Mouse (Mus musculus) hindbrain, embryonic 16.5 days (tissue): ENCODE data around the gene Ulk4. TPM values are rescaled to one million over a fixed set of nuclear protein-coding genes. Genes with fewer than 3 reads are reported as not detected.

ENCODE experiments used
- ATAC-seq: fragments of 200-750 bp; cut with Nextera tagmentation; 2 replicates; pipeline ENCODE4 v1.8.0; 2017; ENCODE audit warnings: moderate TSS enrichment, moderate library complexity
- H3K27ac ChIP-seq: fragments of 300-500 bp; sonication (generic); 2 replicates; pipeline ENCODE4 v1.5.1; 2014; ENCODE audit warnings: low read depth, mild to moderate bottlenecking, control low read depth, low read length, moderate library complexity
- H3K27me3 ChIP-seq: fragments of 300-500 bp; sonication (generic); replicated peaks from 2 replicates; pipeline ENCODE4 v1.6.1; 2014; ENCODE audit warnings: low read length; ENCODE audit not compliant: control insufficient read depth, insufficient read depth
- H3K36me3 ChIP-seq: fragments of 300-500 bp; sonication (generic); 2 replicates; pipeline ENCODE4 v1.6.1; 2014; ENCODE audit warnings: mild to moderate bottlenecking, low read length, moderate library complexity, mixed read lengths; ENCODE audit not compliant: control insufficient read depth, insufficient read depth
- H3K4me1 ChIP-seq: fragments of 300-500 bp; sonication (generic); 2 replicates; pipeline ENCODE4 v1.6.1; 2014; ENCODE audit warnings: low read depth, low read length; ENCODE audit not compliant: control insufficient read depth, insufficient read depth
- H3K4me2 ChIP-seq: fragments of 300-500 bp; sonication (generic); 2 replicates; pipeline ENCODE4 v1.6.1; 2014; ENCODE audit warnings: mild to moderate bottlenecking, low read length, control low read depth, moderate library complexity
- H3K4me3 ChIP-seq: fragments of 300-500 bp; sonication (generic); 2 replicates; pipeline ENCODE4 v1.5.1; 2014; ENCODE audit warnings: mild to moderate bottlenecking, low read length, control low read depth, moderate library complexity
- H3K9ac ChIP-seq: fragments of 300-500 bp; sonication (generic); 2 replicates; pipeline ENCODE4 v1.6.1; 2014; ENCODE audit warnings: low read depth, mild to moderate bottlenecking, control low read depth, low read length, moderate library complexity
- H3K9me3 ChIP-seq: fragments of 300-500 bp; sonication (generic); 2 replicates; pipeline ENCODE4 v1.6.1; 2014; ENCODE audit warnings: mild to moderate bottlenecking, low read length, moderate library complexity; ENCODE audit not compliant: control insufficient read depth
- WGBS: fragments of 180-500 bp; shearing (Covaris S2); extraction: QIAGEN DNeasy Blood & Tissue Kit; methylation state at CpG from one replicate; pipeline ENCODE4 v1.1.7; 2014; 5-methylcytosine and 5-hydroxymethylcytosine counted together
- polyA plus RNA-seq: library from polyadenylated mRNA; unstranded; fragments of >200 nt; fragmentation: Nextera tagmentation; extraction: Ambion mirVana; gene quantifications from 2 replicates; pipeline ENCODE4 v1.2.1, GENCODE M21; 2015

Gene Ulk4
- polyA plus RNA-seq, 1 experiment from 2014 or later, result 75.8 TPM

GRCm38 (mm10) chr9:121023526-121024264 is 253.3 kb downstream of the Ulk4 start:
- no peaks in the 10 kb centered on the region for H3K36me3 ChIP-seq
- H3K9ac ChIP-seq, result no peak overlapping the region
- WGBS, result 67% methylated on average over 14 of the region's 14 CpGs
- no peaks in the 10 kb centered on the region for H3K9me3 ChIP-seq
- no peak overlapping the region for H3K4me2 ChIP-seq
- no peak overlapping the region for H3K27ac ChIP-seq
- no peaks in the 10 kb centered on the region for H3K4me1 ChIP-seq
- no peak overlapping the region for H3K4me3 ChIP-seq
- ATAC-seq, result peak; percentile 60; the same call in 1 of the 2 replicates
- no peaks in the 10 kb centered on the region for H3K27me3 ChIP-seq

GRCm38 (mm10) chr9:121020360-121020759 is 256.6 kb downstream of the Ulk4 start:
- Histone ChIP-seq H3K9ac (no peak overlapping the region), H3K27me3 (no peaks in the 10 kb centered on the region), H3K9me3 (no peaks in the 10 kb centered on the region), H3K27ac (no peak overlapping the region), H3K4me3 (no peak overlapping the region), H3K4me1 (no peaks in the 10 kb centered on the region), H3K4me2 (no peak overlapping the region), H3K36me3 (no peaks in the 10 kb centered on the region)
- WGBS, result 66% methylated on average over 11 of the region's 11 CpGs
- ATAC-seq, result no peak

- ATAC-seq, result no peak
- Histone ChIP-seq H3K9ac (no peak overlapping the region), H3K4me1 (no peaks in the 10 kb centered on the region), H3K9me3 (no peaks in the 10 kb centered on the region), H3K27ac (no peak overlapping the region), H3K4me2 (no peak overlapping the region), H3K36me3 (no peaks in the 10 kb centered on the region), H3K4me3 (no peak overlapping the region), H3K27me3 (no peaks in the 10 kb centered on the region)
- WGBS, result 59% methylated on average over 13 of the region's 13 CpGs
These were observed 257.1 kb downstream of the Ulk4 start for GRCm38 (mm10) chr9:121019932-121020331.

GRCm38 (mm10) chr9:121018524-121019315 is 258.3 kb downstream of the Ulk4 start:
- H3K9ac ChIP-seq, result no peak overlapping the region
- no peak for ATAC-seq
- no peaks in the 10 kb centered on the region for H3K4me1 ChIP-seq
- no peaks in the 10 kb centered on the region for H3K9me3 ChIP-seq
- no peaks in the 10 kb centered on the region for H3K27me3 ChIP-seq
- no peak overlapping the region for H3K4me3 ChIP-seq
- no peak overlapping the region for H3K27ac ChIP-seq
- no peaks in the 10 kb centered on the region for H3K36me3 ChIP-seq
- 88% methylated on average over 2 of the region's 2 CpGs for WGBS
- H3K4me2 ChIP-seq, result no peak overlapping the region

GRCm38 (mm10) chr9:121015810-121016502 is 261.0 kb downstream of the Ulk4 start:
- Histone ChIP-seq H3K27ac (no peak overlapping the region), H3K9me3 (no peaks in the 10 kb centered on the region), H3K36me3 (no peaks in the 10 kb centered on the region), H3K4me3 (no peak overlapping the region), H3K4me1 (no peaks in the 10 kb centered on the region), H3K9ac (no peak overlapping the region), H3K4me2 (no peak overlapping the region), H3K27me3 (no peaks in the 10 kb centered on the region)
- WGBS, result 61% methylated on average over 11 of the region's 11 CpGs
- ATAC-seq, result no peak

- no peak for ATAC-seq
- H3K4me3 ChIP-seq, result no peak overlapping the region
- H3K4me1 ChIP-seq, result no peaks in the 10 kb centered on the region
- no peak overlapping the region for H3K27ac ChIP-seq
- H3K27me3 ChIP-seq, result no peaks in the 10 kb centered on the region
- H3K4me2 ChIP-seq, result no peak overlapping the region
- no peaks in the 10 kb centered on the region for H3K36me3 ChIP-seq
- 48% methylated on average over 4 of the region's 4 CpGs for WGBS
- H3K9ac ChIP-seq, result no peak overlapping the region
- no peaks in the 10 kb centered on the region for H3K9me3 ChIP-seq
These were observed 265.5 kb downstream of the Ulk4 start for GRCm38 (mm10) chr9:121011540-121011939.

- H3K27me3 ChIP-seq, result no peaks in the 10 kb centered on the region
- no peak overlapping the region for H3K9ac ChIP-seq
- H3K9me3 ChIP-seq, result no peaks in the 10 kb centered on the region
- 50% methylated on average over 3 of the region's 3 CpGs for WGBS
- no peak for ATAC-seq
- H3K4me1 ChIP-seq, result no peaks in the 10 kb centered on the region
- H3K4me3 ChIP-seq, result no peak overlapping the region
- no peak overlapping the region for H3K27ac ChIP-seq
- no peaks in the 10 kb centered on the region for H3K36me3 ChIP-seq
- H3K4me2 ChIP-seq, result no peak overlapping the region
These were observed 266.5 kb downstream of the Ulk4 start for GRCm38 (mm10) chr9:121010544-121010943.

- H3K27ac ChIP-seq, result no peak overlapping the region
- ATAC-seq, result no peak
- no peaks in the 10 kb centered on the region for H3K27me3 ChIP-seq
- whole genome bisulfite sequencing, result 85% methylated on average over 7 of the region's 7 CpGs
- H3K4me3 ChIP-seq, result no peak overlapping the region
- no peak overlapping the region for H3K4me2 ChIP-seq
- H3K4me1 ChIP-seq, result peaks cover 9% of the 10 kb centered on the region
- H3K9ac ChIP-seq, result no peak overlapping the region
- H3K9me3 ChIP-seq, result no peaks in the 10 kb centered on the region
- no peaks in the 10 kb centered on the region for H3K36me3 ChIP-seq
These were observed 271.0 kb downstream of the Ulk4 start for GRCm38 (mm10) chr9:121005961-121006360.
